Mouse (Mus musculus) cerebellum, postnatal 4 days (tissue): Measurements from ENCODE around the gene Selenbp1.
A peak's percentile ranks its signal among the peaks of the same experiment; 100 is the strongest.

Experiments used
- DNase-seq, 2 experiments: peaks; one replicate each; pipeline ENCODE4 v3.0.0; 2022; ENCODE audit warnings: low spot score in 2 of 2, mixed read lengths in 1 of 2

Gene Selenbp1

DNA sequence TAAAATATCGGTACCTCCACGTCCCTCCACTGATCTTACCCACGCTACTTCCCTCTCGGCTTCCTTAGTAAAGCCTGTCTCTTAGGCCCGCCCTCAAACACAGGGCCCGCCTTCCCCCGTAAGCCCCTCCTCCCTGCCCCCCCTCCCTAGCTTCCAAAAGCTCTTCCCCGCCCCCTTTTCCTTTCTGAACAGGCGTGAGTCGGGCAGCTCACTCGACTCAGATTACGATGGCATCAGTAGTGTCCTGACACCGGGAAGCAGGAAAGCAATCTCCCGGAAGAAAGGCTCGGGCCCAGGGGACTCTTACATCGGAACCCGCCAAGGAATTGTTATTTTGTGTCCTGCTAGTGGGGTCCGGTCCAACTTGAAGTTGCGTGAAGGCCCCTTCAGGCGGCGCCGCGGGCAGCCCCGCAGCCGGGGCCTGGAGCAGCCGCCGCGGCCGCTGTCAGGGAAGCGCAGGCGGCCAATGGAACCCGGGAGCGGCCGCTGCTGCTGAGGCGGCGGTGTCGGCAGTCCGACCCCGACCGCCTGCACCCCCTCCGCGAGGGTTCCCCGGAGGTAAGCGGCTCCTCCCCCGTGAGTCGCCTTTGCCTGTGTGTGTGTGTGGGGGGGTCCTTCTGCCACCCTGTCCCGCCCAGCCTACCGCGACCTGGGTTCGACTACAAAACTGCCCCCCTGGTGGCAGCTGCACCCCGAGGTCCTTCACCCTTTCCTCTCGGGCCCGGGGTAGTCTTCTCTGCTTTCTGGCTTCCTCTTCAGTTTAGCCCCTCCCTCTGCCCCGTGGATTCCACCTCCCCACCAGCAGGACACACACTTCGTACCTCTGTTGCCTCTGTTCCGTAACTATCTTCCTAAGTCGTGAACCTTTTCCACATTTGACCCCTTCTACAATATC is 41.9 kb downstream of the Selenbp1 start, which contains the start of gene Pi4kb:
Pi4kb (plus strand) TSS at position 204 of the 895 bp plus-strand sequence.
- DNase-seq = peak; percentile 45 to 75

GRCm38 (mm10) chr3:94984312-94984711 is 51.5 kb downstream of the Selenbp1 start:
- no peak for DNase-seq

- DNase-seq = no peak
These were observed 52.7 kb downstream of the Selenbp1 start for GRCm38 (mm10) chr3:94985513-94985912.

GRCm38 (mm10) chr3:94987578-94987977 is 54.7 kb downstream of the Selenbp1 start:
- no peak for DNase-seq

DNA sequence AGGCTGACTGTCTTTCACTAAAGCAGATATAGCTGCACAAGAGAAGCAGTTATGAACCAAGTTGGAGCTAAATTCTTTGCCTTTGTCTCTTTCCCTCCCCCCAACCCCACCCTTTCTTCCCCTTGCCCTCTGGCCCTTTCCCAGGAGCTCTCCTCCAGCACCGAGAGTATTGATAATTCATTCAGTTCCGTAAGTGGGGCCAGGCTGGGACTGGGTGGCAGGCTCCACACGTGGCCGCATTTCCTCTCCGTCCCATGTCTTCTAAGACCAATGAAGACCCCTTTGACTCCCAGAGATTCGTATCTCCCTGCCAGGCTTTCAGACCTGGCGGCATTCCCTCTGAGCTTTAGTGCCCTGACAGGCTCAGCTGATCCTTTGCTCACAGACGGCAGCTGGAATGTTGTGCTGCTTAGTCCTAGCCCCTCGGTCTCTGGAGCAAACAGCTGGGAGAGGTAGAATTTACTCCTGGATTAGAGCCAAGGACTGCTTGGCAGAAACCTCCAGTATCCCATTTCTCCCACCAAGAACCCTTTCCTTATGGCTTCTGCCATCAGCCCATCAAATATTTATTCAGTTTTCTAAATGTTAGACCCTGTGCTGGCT is 56.4 kb downstream of the Selenbp1 start:
- no peak for DNase-seq
